Mouse (Mus musculus): ENCODE results near the gene Utrn.

DNA sequence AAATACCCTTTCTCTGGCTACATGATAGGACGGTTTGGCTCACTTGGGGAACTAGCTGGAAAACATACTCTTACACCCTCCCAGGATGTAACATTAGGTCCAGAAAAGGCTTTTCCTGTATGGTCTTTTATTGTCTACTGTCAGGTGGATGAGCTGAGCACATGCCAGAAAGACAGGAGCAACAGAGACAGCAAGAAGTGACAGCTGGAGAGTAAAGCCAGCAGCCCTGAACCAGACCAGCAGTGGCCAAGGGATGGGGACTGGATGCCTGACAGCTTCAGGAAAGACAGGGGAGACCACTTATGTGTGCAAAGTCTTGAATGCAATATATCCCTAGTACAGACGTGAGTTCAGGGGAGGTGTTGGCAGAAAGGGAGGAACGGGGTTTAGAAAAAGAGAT, 151.8 kb downstream of the Utrn start:
- no peak for TF ChIP-seq POLR2A (IDR thresholded peaks at IDR 0.05; ENCODE audit: control insufficient read depth, low read depth, low read length)
- no peak for TF ChIP-seq CTCF (IDR thresholded peaks at IDR 0.05; ENCODE audit: control insufficient read depth, insufficient read depth, insufficient replicate concordance, low read depth, low read length)

Measured in testis, adult 2 months (tissue).